Mouse (Mus musculus) ES-Bruce4 (cell line): ENCODE measurements at regions not wholly inside any gene's neighbourhood (a gene's known extent, or its start where the extent isn't known, plus 50 kb on each side); places are given as distances from the start of the nearest gene placed in this dataset.

Experiments used
- H3K27ac ChIP-seq: 2 replicates; pipeline ENCODE4 v1.5.1; 2012; ENCODE audit warnings: low read length, inconsistent platforms; ENCODE audit not compliant: insufficient read depth
- H3K27me3 ChIP-seq: 2 replicates; pipeline ENCODE4 v1.6.1; 2012; ENCODE audit warnings: mild to moderate bottlenecking, low read length, inconsistent platforms; ENCODE audit not compliant: control insufficient read depth, poor library complexity, insufficient read depth, severe bottlenecking
- H3K36me3 ChIP-seq: 2 replicates; pipeline ENCODE4 v1.6.1; 2012; ENCODE audit warnings: inconsistent platforms, mild to moderate bottlenecking, low read length, moderate library complexity; ENCODE audit not compliant: control insufficient read depth, poor library complexity, insufficient read depth, severe bottlenecking
- H3K4me1 ChIP-seq: one replicate; pipeline ENCODE4 v1.8.1; 2011; ENCODE audit warnings: low read length; ENCODE audit not compliant: control insufficient read depth, insufficient read depth
- H3K4me3 ChIP-seq: 2 replicates; pipeline ENCODE4 v1.5.1; 2011; ENCODE audit warnings: low read depth, mild to moderate bottlenecking, low read length
- H3K9ac ChIP-seq: 2 replicates; pipeline ENCODE4 v1.6.1; 2012; ENCODE audit warnings: low read depth, mild to moderate bottlenecking, inconsistent platforms; ENCODE audit not compliant: poor library complexity, severe bottlenecking
- H3K9me3 ChIP-seq: replicated peaks from 2 replicates; pipeline ENCODE4 v1.6.1; 2012; ENCODE audit warnings: mild to moderate bottlenecking, low read length, inconsistent platforms; ENCODE audit not compliant: control insufficient read depth, poor library complexity, insufficient read depth, severe bottlenecking
- CTCF ChIP-seq: IDR thresholded peaks from one replicate; pipeline ENCODE4 v1.8.1; 2011; ENCODE audit warnings: low read depth, low read length
- EP300 ChIP-seq: IDR thresholded peaks from 2 replicates; pipeline ENCODE4 v1.6.1; 2011; ENCODE audit warnings: low read depth, low read length; ENCODE audit not compliant: insufficient read depth
- POLR2A ChIP-seq: IDR thresholded peaks from one replicate; pipeline ENCODE4 v1.8.1; 2011; ENCODE audit warnings: low read length; ENCODE audit not compliant: insufficient read depth

DNA sequence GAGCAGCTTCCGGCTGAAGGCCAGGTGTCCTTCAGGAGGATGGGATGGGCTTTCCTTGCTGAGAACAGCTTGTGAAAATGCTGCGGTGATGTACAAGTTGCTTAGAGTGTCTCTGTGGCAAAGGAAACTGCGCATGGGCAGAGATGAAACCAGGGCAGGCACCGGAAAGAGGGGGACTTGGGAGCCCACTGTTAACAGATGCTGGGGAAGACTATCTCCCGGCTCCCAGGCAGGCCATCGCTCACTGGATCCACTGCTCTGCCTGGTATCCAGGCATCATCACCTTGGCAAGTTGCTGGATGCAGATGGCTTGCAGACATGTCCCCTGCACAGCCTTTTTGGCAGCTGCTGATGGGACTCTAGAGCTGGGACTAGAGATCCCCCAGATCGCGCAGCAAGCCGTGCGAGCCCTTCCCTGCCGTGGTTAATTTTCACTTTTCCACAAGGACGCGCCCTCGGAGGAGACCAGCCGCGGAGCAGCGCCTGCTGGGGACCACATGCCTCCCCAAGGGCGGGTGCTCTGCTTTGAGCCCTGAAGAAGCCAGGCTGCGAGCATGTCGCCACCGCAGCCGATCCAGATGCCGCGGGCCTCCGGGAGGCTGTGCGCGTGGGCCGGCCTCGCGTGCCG is 234.4 kb downstream of the Opa1 start:
- H3K36me3 ChIP-seq = no peaks in the 10 kb centered on the region
- no peak overlapping the region for H3K27ac ChIP-seq
- peak overlapping the region; percentile 67 for H3K9ac ChIP-seq
- peak overlapping the region; percentile 40 for H3K4me3 ChIP-seq
- no peaks in the 10 kb centered on the region for H3K27me3 ChIP-seq
- no peak for TF ChIP-seq EP300
- peaks cover 4% of the 10 kb centered on the region for H3K4me1 ChIP-seq
- H3K9me3 ChIP-seq = no peaks in the 10 kb centered on the region

DNA sequence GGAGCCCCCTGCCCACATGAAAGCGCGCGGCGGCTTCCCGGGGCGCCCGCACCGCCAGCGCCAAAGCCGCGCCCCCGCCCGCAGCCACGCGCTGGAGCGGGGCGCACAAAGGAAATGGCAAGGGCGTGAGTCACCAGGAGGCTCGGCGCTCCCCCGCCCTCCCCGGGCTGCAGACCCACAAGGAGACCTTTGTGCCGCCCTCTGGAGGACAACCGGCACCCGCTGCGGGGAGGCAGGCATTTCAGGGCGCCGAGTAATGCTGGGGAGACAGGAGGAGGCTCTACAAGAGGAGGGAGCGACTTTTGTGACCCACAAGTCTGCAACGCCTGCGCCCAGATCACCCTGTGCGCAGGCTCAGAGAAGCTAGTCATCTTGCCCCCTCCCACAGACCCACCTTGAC is 234.9 kb downstream of the Opa1 start:
- no peak overlapping the region for H3K27ac ChIP-seq
- no peaks in the 10 kb centered on the region for H3K27me3 ChIP-seq
- H3K4me3 ChIP-seq = peak overlapping the region; percentile 40
- H3K9me3 ChIP-seq = no peaks in the 10 kb centered on the region
- peak overlapping the region; percentile 67 for H3K9ac ChIP-seq
- peaks cover 4% of the 10 kb centered on the region for H3K4me1 ChIP-seq
- no peaks in the 10 kb centered on the region for H3K36me3 ChIP-seq
- TF ChIP-seq CTCF (peak; percentile 38), POLR2A (no peak), EP300 (peak; percentile 20; the same call in 1 of the 2 replicates)

DNA sequence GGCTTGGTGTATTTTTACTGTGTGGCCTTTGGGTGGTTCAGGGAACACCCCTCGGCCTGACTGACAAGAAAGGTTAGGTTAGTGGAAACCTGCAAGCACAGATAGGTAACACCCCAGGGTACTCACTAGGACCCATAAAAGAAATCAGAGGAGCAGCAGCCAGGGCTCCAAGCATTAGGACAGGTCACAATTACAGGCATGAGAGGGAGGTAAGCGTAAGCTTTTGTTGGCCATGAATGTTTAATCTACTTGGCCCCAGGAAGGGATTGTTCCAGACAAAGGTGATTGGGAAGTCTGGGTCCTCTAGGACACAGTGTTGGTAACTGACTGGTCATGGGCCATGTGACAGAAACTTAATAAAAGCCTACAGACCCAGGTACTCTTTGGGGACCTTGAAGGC is 235.5 kb downstream of the Opa1 start:
- H3K27me3 ChIP-seq = no peaks in the 10 kb centered on the region
- no peak overlapping the region for H3K4me3 ChIP-seq

DNA sequence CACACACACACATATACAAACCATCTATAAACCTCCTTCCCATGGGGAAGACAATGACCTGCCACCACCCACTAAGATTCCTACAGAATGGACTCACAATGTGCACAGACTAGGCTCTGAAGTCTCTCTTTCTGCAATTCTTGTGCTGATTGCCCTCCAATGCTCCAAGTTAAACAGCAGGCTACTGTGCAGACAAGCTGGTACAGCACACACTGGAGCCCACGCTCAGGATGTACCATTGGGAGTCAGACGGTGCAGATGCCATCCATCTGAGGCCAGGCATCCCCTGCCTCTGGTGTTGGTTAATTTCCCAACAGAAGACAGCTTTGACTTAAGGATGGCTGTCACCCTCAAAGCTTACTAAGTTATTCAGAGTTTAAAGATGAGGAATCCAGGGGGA is 236.1 kb downstream of the Opa1 start:
- Histone ChIP-seq H3K9ac (no peak overlapping the region), H3K27ac (no peak overlapping the region), H3K9me3 (no peaks in the 10 kb centered on the region), H3K4me1 (peaks cover 4% of the 10 kb centered on the region), H3K36me3 (no peaks in the 10 kb centered on the region), H3K27me3 (no peaks in the 10 kb centered on the region), H3K4me3 (no peak overlapping the region)
- TF ChIP-seq EP300 (no peak), POLR2A (no peak), CTCF (no peak)

More for the DNA sequence above, 235.5 kb downstream of the Opa1 start:
- no peaks in the 10 kb centered on the region for H3K36me3 ChIP-seq
- peaks cover 4% of the 10 kb centered on the region for H3K4me1 ChIP-seq
- H3K9ac ChIP-seq = no peak overlapping the region; the same call in 1 of the 2 replicates
- H3K27ac ChIP-seq = no peak overlapping the region
- no peaks in the 10 kb centered on the region for H3K9me3 ChIP-seq
- TF ChIP-seq EP300 (no peak), CTCF (no peak), POLR2A (no peak)

DNA sequence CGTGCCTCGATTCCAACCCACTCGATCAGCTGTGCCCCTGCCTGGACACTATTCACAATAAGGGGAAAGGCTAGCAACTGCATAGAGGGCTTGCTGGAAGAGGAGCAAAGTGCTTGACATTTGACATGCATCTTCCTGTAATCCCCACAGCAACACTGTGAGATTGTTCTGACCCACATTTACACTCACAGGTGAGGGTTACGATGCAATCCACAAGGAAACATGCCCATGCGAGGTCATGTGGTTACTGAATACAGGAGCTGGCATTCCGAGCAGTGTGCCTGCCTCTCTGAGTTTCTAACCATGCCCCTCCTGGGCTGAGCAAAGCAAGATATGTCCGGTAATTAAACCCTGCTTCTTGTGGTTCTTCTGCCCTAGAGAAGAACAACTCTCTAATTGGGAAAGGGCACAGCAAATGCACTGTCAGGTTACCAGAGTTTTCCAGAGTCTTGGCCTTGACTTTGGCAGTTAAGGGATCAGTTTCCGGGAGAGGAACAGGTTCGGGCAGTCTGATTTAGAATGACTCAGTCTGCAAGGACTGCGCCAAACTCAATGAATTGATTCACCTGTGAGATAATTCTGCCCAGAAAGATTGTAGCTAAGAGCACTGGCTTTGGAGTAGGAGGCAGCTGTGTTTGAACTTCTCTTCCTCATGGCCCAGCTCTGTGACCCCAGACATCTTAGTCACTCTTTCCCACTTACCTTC is 236.7 kb downstream of the Opa1 start:
- H3K4me3 ChIP-seq = no peak overlapping the region
- no peaks in the 10 kb centered on the region for H3K36me3 ChIP-seq
- no peak overlapping the region for H3K27ac ChIP-seq
- no peaks in the 10 kb centered on the region for H3K9me3 ChIP-seq
- no peaks in the 10 kb centered on the region for H3K27me3 ChIP-seq
- H3K9ac ChIP-seq = no peak overlapping the region
- peaks cover 4% of the 10 kb centered on the region for H3K4me1 ChIP-seq
- no peak for TF ChIP-seq POLR2A
- TF ChIP-seq EP300 = no peak
- TF ChIP-seq CTCF = no peak

DNA sequence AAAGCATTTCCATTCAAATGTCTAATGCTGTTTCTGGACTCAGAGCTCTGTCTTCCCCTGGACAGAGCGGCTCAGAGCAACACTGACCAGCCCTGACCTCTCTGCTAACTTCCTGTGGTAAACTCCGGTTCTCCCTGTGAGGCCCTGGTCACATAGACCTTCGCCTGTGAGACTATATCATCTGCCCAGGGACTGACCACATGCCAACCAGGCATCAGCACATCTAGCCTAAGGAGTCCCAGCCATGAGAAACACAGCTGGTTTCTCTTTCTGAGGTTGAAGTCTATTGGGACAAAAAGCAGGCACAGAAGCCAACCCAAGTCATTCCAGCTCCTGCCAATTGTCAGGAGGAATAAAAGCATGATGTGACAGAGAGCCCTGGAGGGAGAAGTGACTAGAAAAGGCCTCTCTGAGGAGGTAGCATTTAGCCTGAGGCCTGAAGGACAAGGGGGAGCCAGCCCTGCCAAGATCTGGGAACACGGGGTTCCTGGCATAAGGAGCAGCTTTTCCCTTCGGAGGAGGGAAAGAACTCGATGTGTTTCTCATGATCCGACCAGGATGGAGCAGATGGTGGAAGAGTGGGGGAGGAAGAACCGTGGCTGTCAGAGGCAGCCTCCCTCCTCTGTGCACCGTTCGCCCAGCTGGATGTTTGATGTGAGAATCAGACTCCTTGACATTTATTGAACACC is 237.7 kb downstream of the Opa1 start:
- peaks cover 4% of the 10 kb centered on the region for H3K4me1 ChIP-seq
- no peak overlapping the region for H3K4me3 ChIP-seq
- no peaks in the 10 kb centered on the region for H3K27me3 ChIP-seq
- no peaks in the 10 kb centered on the region for H3K36me3 ChIP-seq
- H3K9me3 ChIP-seq = no peaks in the 10 kb centered on the region
- no peak overlapping the region for H3K27ac ChIP-seq
- TF ChIP-seq EP300 (no peak), POLR2A (no peak), CTCF (no peak)
- no peak overlapping the region for H3K9ac ChIP-seq
